Mouse (Mus musculus) frontal cortex, postnatal 14 days (tissue): ENCODE data around the gene Sbk3.

Experiments used
- DNase-seq, 2 experiments: peaks; one replicate each; pipeline ENCODE4 v3.0.0; 2022; ENCODE audit warnings: low spot score in 2 of 2

Sbk3 gene

GRCm38 (mm10) chr7:4993347-4993998, 22.5 kb upstream of the Sbk3 start:
- no peak for DNase-seq

- DNase-seq, result no peak
Measured at GRCm38 (mm10) chr7:4988250-4988649, 17.3 kb upstream of the Sbk3 start.

- no peak for DNase-seq
Measured at GRCm38 (mm10) chr7:4976832-4977231, 5.9 kb upstream of the Sbk3 start.

GRCm38 (mm10) chr7:4975455-4975854, 4.5 kb upstream of the Sbk3 start:
- DNase-seq, result no peak

GRCm38 (mm10) chr7:4972321-4973047, 1.5 kb upstream of the Sbk3 start:
- DNase-seq, result no peak

GRCm38 (mm10) chr7:4971710-4972109, 742 bp upstream of the Sbk3 start:
- no peak for DNase-seq

- no peak for DNase-seq
Measured at GRCm38 (mm10) chr7:4964988-4965387, 6.0 kb downstream of the Sbk3 start.

- DNase-seq, result peak; percentile 46 to 64
Measured at GRCm38 (mm10) chr7:4964272-4964671, 6.7 kb downstream of the Sbk3 start, which contains the start of gene Sbk2. Sbk2 (minus strand) TSS chr7:4964406.

GRCm38 (mm10) chr7:4963527-4963926, 7.4 kb downstream of the Sbk3 start:
- DNase-seq, result no peak

- no peak for DNase-seq
Measured at GRCm38 (mm10) chr7:4957361-4957760, 13.6 kb downstream of the Sbk3 start.

- DNase-seq, result no peak
Measured at GRCm38 (mm10) chr7:4953815-4954445, 17.0 kb downstream of the Sbk3 start.

- DNase-seq, result no peak
Measured at GRCm38 (mm10) chr7:4950561-4951342, 20.2 kb downstream of the Sbk3 start.

GRCm38 (mm10) chr7:4948386-4948785, 22.6 kb downstream of the Sbk3 start:
- DNase-seq, result no peak

GRCm38 (mm10) chr7:4947855-4948254, 23.1 kb downstream of the Sbk3 start:
- no peak for DNase-seq

- DNase-seq, result peak; percentile 85 to 87
Measured at GRCm38 (mm10) chr7:4943223-4943815, 27.6 kb downstream of the Sbk3 start.

GRCm38 (mm10) chr7:4942673-4943072, 28.3 kb downstream of the Sbk3 start:
- no peak for DNase-seq

- peak in 1 of 2 experiments; percentile 77 for DNase-seq
Measured at GRCm38 (mm10) chr7:4940068-4940479, 30.9 kb downstream of the Sbk3 start.

- peak in 1 of 2 experiments; percentile 45 for DNase-seq
Measured at GRCm38 (mm10) chr7:4938456-4938855, 32.5 kb downstream of the Sbk3 start.

- DNase-seq, result no peak
Measured at GRCm38 (mm10) chr7:4937392-4937791, 33.6 kb downstream of the Sbk3 start.

- no peak for DNase-seq
Measured at GRCm38 (mm10) chr7:4936832-4937231, 34.1 kb downstream of the Sbk3 start.

GRCm38 (mm10) chr7:4934160-4934914, 36.6 kb downstream of the Sbk3 start:
- no peak for DNase-seq
